ENCODE assay signal across 14 mouse cellular contexts in genomic region chr15:100635239-100635638, GRCm38 (mm10). TPM values are rescaled to one million over a fixed set of nuclear protein-coding genes. Genes with fewer than 3 reads are reported as not detected.
DNase-seq lines count a peak whose midpoint lies in the region; ATAC-seq and TF ChIP-seq lines count a peak whose summit lies in the region.
"Had no signal": no experiment of that assay in that cellular context is flagged by ENCODE, and none has a peak within 500 bp of the region (broad histone marks: within the 10 kb centered on the region; RNA-seq: fewer than 3 reads in every experiment).

No protein-coding gene starts in this region.

- H3K4me1 ChIP-seq in heart, embryonic 15.5 days (replicated peaks) = peaks cover 26% of the 10 kb centered on the region
- H3K4me1 ChIP-seq in lung, postnatal 0 days (ENCODE audit: insufficient read depth, low read depth, low read length) = peaks cover 3% of the 10 kb centered on the region; the same call in 1 of the 2 replicates
- peaks cover 14% of the 10 kb centered on the region for H3K4me1 ChIP-seq in intestine, embryonic 14.5 days (replicated peaks; ENCODE audit: control insufficient read depth, insufficient read depth, low read length)
- peaks cover 17% of the 10 kb centered on the region for H3K4me1 ChIP-seq in stomach, embryonic 16.5 days (ENCODE audit: control insufficient read depth, insufficient read depth, low read length)

- H3K4me2 ChIP-seq in heart, embryonic 15.5 days = peak overlapping the region; percentile 98
- H3K4me2 ChIP-seq in lung, postnatal 0 days (replicated peaks; ENCODE audit: low read depth, low read length) = peak overlapping the region; percentile 93
- H3K4me2 ChIP-seq in intestine, embryonic 14.5 days (ENCODE audit: low read length) = peak overlapping the region; percentile 65
- peak overlapping the region; percentile 87 for H3K4me2 ChIP-seq in stomach, embryonic 16.5 days (ENCODE audit: low read depth, low read length)

- H3K27ac ChIP-seq in heart, embryonic 15.5 days = no peak overlapping the region
- H3K27ac ChIP-seq in lung, postnatal 0 days (ENCODE audit: low read length) = peak overlapping the region; percentile 7; the same call in 1 of the 2 replicates
- H3K27ac ChIP-seq in intestine, embryonic 14.5 days (ENCODE audit: low read depth) = no peak overlapping the region
- H3K27ac ChIP-seq in stomach, embryonic 16.5 days (ENCODE audit: low read length) = peak overlapping the region; percentile 83
- H3K27ac ChIP-seq: forebrain, embryonic 10.5 days; hindbrain, postnatal 0 days had no signal

- TF ChIP-seq EP300 in lung, postnatal 0 days (IDR thresholded peaks at IDR 0.05) = no peak

- no peak for ATAC-seq in heart, embryonic 15.5 days (replicated peaks; ENCODE audit: insufficient number of reproducible peaks, insufficient read depth, low FRiP score, low read depth)
- ATAC-seq in lung, postnatal 0 days = no peak
- no peak for ATAC-seq in intestine, embryonic 14.5 days (replicated peaks; ENCODE audit: low FRiP score, low TSS enrichment, low read depth)
- no peak for ATAC-seq in stomach, embryonic 16.5 days (ENCODE audit: insufficient read depth, low FRiP score)
- ATAC-seq in megakaryocyte-erythroid progenitor cell, adult 5-6 weeks (replicated peaks; ENCODE audit: low FRiP score, low TSS enrichment, poor library complexity, severe bottlenecking) = no peak; the same call in 1 of the 2 replicates
- ATAC-seq: CD4-positive, CD25-positive, alpha-beta regulatory T cell, adult 4 months; hindbrain, postnatal 0 days had no signal

- H3K9me3 ChIP-seq in heart, embryonic 15.5 days (replicated peaks) = no peaks in the 10 kb centered on the region
- no peaks in the 10 kb centered on the region for H3K9me3 ChIP-seq in lung, postnatal 0 days (ENCODE audit: low read length)
- no peaks in the 10 kb centered on the region for H3K9me3 ChIP-seq in intestine, embryonic 14.5 days (ENCODE audit: control insufficient read depth, low read length)
- no peaks in the 10 kb centered on the region for H3K9me3 ChIP-seq in stomach, embryonic 16.5 days (replicated peaks; ENCODE audit: control insufficient read depth, low read length)
- H3K9me3 ChIP-seq: forebrain, embryonic 10.5 days had no signal

- H3K27me3 ChIP-seq in heart, embryonic 15.5 days = peaks cover 48% of the 10 kb centered on the region
- H3K27me3 ChIP-seq in lung, postnatal 0 days (replicated peaks; ENCODE audit: insufficient read depth, low read length) = no peaks in the 10 kb centered on the region
- H3K27me3 ChIP-seq in intestine, embryonic 14.5 days (replicated peaks; ENCODE audit: control insufficient read depth, insufficient read depth, low read length) = peaks cover 42% of the 10 kb centered on the region
- peaks cover 30% of the 10 kb centered on the region for H3K27me3 ChIP-seq in stomach, embryonic 16.5 days (ENCODE audit: control insufficient read depth, insufficient read depth, low read length)

- H3K9ac ChIP-seq in heart, embryonic 15.5 days = no peak overlapping the region
- no peak overlapping the region for H3K9ac ChIP-seq in lung, postnatal 0 days (replicated peaks; ENCODE audit: low read depth)
- H3K9ac ChIP-seq in intestine, embryonic 14.5 days (ENCODE audit: low read length) = no peak overlapping the region
- peak overlapping the region; percentile 78 for H3K9ac ChIP-seq in stomach, embryonic 16.5 days (ENCODE audit: low read length)

- peak overlapping the region; percentile 68; the same call in 1 of the 2 replicates for H3K4me3 ChIP-seq in heart, embryonic 15.5 days
- peak overlapping the region; percentile 67; the same call in 1 of the 2 replicates for H3K4me3 ChIP-seq in lung, postnatal 0 days (ENCODE audit: low read depth, low read length)
- H3K4me3 ChIP-seq in intestine, embryonic 14.5 days (ENCODE audit: low read depth, low read length) = peak overlapping the region; percentile 6; the same call in 1 of the 2 replicates
- peak overlapping the region; percentile 61 for H3K4me3 ChIP-seq in stomach, embryonic 16.5 days (replicated peaks; ENCODE audit: low read length)
- H3K4me3 ChIP-seq: myocyte had no signal

- no peak for TF ChIP-seq CTCF in lung, postnatal 0 days (IDR thresholded peaks at IDR 0.05)

- H3K36me3 ChIP-seq in heart, embryonic 15.5 days = no peaks in the 10 kb centered on the region
- H3K36me3 ChIP-seq in lung, postnatal 0 days (ENCODE audit: insufficient read depth, low read length) = no peaks in the 10 kb centered on the region
- H3K36me3 ChIP-seq in intestine, embryonic 14.5 days (ENCODE audit: control insufficient read depth, insufficient read depth, low read length) = no peaks in the 10 kb centered on the region
- H3K36me3 ChIP-seq in stomach, embryonic 16.5 days (ENCODE audit: control insufficient read depth, insufficient read depth, low read length) = no peaks in the 10 kb centered on the region
- H3K36me3 ChIP-seq: forebrain, embryonic 10.5 days had no signal

- intact Hi-C loops in heart, postnatal 10 days (cut with DNase I) = loop anchor here (5.0 kb wide), 1 partner anchor 47 kb away; no protein-coding TSS in a partner anchor

- 10% methylated on average over 9 of the region's 9 CpGs for WGBS in heart, embryonic 15.5 days
- WGBS in lung, postnatal 0 days = 15% methylated on average over 9 of the region's 9 CpGs
- 13% methylated on average over 9 of the region's 9 CpGs for WGBS in intestine, embryonic 14.5 days
- 10% methylated on average over 9 of the region's 9 CpGs for WGBS in stomach, embryonic 16.5 days

- DNase-seq in heart, postnatal 10 days = no peak
- peak; percentile 44 for DNase-seq in lung, postnatal 0 days (ENCODE audit: low spot score)
- DNase-seq in lung, postnatal 36 days = no peak
- no peak for DNase-seq in intestine, embryonic 14.5 days (ENCODE audit: low spot score)
- DNase-seq in embryo, embryonic 11 days = no peak
- DNase-seq: layer of hippocampus, postnatal 36 days; lung, postnatal 10 days had no signal

RNA-seq across cellular contexts. Expression of gene Smagp, which starts 1.5 kb away (rescaled TPM):
- 14.6 and 15.3 TPM in 2 replicates for polyA plus RNA-seq in heart, embryonic 15.5 days (2015; fragmentation: Nextera tagmentation; extraction: Ambion mirVana)
- 10 to 100 TPM; 20.5 to 25.8 TPM for total RNA-seq in heart, postnatal 10 days (2021)
- 65.6 and 71.8 TPM in 2 replicates for polyA plus RNA-seq in lung, postnatal 0 days (2015; fragmentation: Nextera tagmentation; extraction: Ambion mirVana)
- polyA plus RNA-seq in intestine, embryonic 14.5 days (2014; fragmentation: Nextera tagmentation; extraction: Ambion mirVana) = 31.1 and 36.2 TPM in 2 replicates
- polyA plus RNA-seq in stomach, embryonic 16.5 days (2015; fragmentation: Nextera tagmentation; extraction: Ambion mirVana) = 40.6 and 51.8 TPM in 2 replicates
- 3.3 and 4.4 TPM in 2 replicates for total RNA-seq in megakaryocyte-erythroid progenitor cell, adult 5-6 weeks (2014; fragmentation: Nextera tagmentation)
- 4.8 TPM in 1 of 2 replicates, not detected in the other for total RNA-seq in megakaryocyte-erythroid progenitor cell, adult 5-6 weeks (2017)
- polyA plus RNA-seq: CD4-positive, CD25-positive, alpha-beta regulatory T cell, adult 4 months had no signal

RNA-seq across cellular contexts. Expression of gene Dazap2, which starts 20.1 kb away (rescaled TPM):
- 201 and 225 TPM in 2 replicates for polyA plus RNA-seq in heart, embryonic 15.5 days (2015; fragmentation: Nextera tagmentation; extraction: Ambion mirVana)
- total RNA-seq in heart, postnatal 10 days (2021) = 100 to 1,000 TPM; 176 to 183 TPM
- 246 and 299 TPM in 2 replicates for polyA plus RNA-seq in lung, postnatal 0 days (2015; fragmentation: Nextera tagmentation; extraction: Ambion mirVana)
- polyA plus RNA-seq in intestine, embryonic 14.5 days (2014; fragmentation: Nextera tagmentation; extraction: Ambion mirVana) = 269 and 284 TPM in 2 replicates
- polyA plus RNA-seq in stomach, embryonic 16.5 days (2015; fragmentation: Nextera tagmentation; extraction: Ambion mirVana) = 194 and 213 TPM in 2 replicates
- 208 and 229 TPM in 2 replicates for total RNA-seq in megakaryocyte-erythroid progenitor cell, adult 5-6 weeks (2014; fragmentation: Nextera tagmentation)
- 148 and 159 TPM in 2 replicates for total RNA-seq in megakaryocyte-erythroid progenitor cell, adult 5-6 weeks (2017)

RNA-seq across cellular contexts. Expression of gene Bin2, which starts 34.1 kb away (rescaled TPM):
- polyA plus RNA-seq in heart, embryonic 15.5 days (2015; fragmentation: Nextera tagmentation; extraction: Ambion mirVana) = 2.6 and 9.4 TPM in 2 replicates
- total RNA-seq in heart, postnatal 10 days (2021) = 1 to 10 TPM; 1.4 to 2.2 TPM
- polyA plus RNA-seq in lung, postnatal 0 days (2015; fragmentation: Nextera tagmentation; extraction: Ambion mirVana) = 4.2 and 4.5 TPM in 2 replicates
- polyA plus RNA-seq in intestine, embryonic 14.5 days (2014; fragmentation: Nextera tagmentation; extraction: Ambion mirVana) = 5.7 and 6.4 TPM in 2 replicates
- polyA plus RNA-seq in stomach, embryonic 16.5 days (2015; fragmentation: Nextera tagmentation; extraction: Ambion mirVana) = 6.0 and 6.3 TPM in 2 replicates
- 33.2 and 37.0 TPM in 2 replicates for total RNA-seq in megakaryocyte-erythroid progenitor cell, adult 5-6 weeks (2014; fragmentation: Nextera tagmentation)
- total RNA-seq in megakaryocyte-erythroid progenitor cell, adult 5-6 weeks (2017) = 57.3 and 57.4 TPM in 2 replicates
- polyA plus RNA-seq: myocyte had no signal

RNA-seq across cellular contexts. Expression of gene Pou6f1, which starts 35.5 kb away (rescaled TPM):
- 4.3 and 5.1 TPM in 2 replicates for polyA plus RNA-seq in heart, embryonic 15.5 days (2015; fragmentation: Nextera tagmentation; extraction: Ambion mirVana)
- 10 to 100 TPM; 20.9 to 21.6 TPM for total RNA-seq in heart, postnatal 10 days (2021)
- polyA plus RNA-seq in lung, postnatal 0 days (2015; fragmentation: Nextera tagmentation; extraction: Ambion mirVana) = 6.4 and 7.6 TPM in 2 replicates
- 6.9 and 7.6 TPM in 2 replicates for polyA plus RNA-seq in intestine, embryonic 14.5 days (2014; fragmentation: Nextera tagmentation; extraction: Ambion mirVana)
- 3.5 and 5.3 TPM in 2 replicates for polyA plus RNA-seq in stomach, embryonic 16.5 days (2015; fragmentation: Nextera tagmentation; extraction: Ambion mirVana)
- 0.96 and 1.2 TPM in 2 replicates for total RNA-seq in megakaryocyte-erythroid progenitor cell, adult 5-6 weeks (2014; fragmentation: Nextera tagmentation)
- not detected in 2 replicates for total RNA-seq in megakaryocyte-erythroid progenitor cell, adult 5-6 weeks (2017)

RNA-seq across cellular contexts. Expression of gene Cela1, which starts 52.5 kb away (rescaled TPM):
- 1.4 and 2.2 TPM in 2 replicates for polyA plus RNA-seq in heart, embryonic 15.5 days (2015; fragmentation: Nextera tagmentation; extraction: Ambion mirVana)
- total RNA-seq in heart, postnatal 10 days (2021) = 1 to 10 TPM in 1 of 2 experiments, under 1 TPM in 1; 0.53 to 1.1 TPM
- 5.0 and 11.4 TPM in 2 replicates for polyA plus RNA-seq in lung, postnatal 0 days (2015; fragmentation: Nextera tagmentation; extraction: Ambion mirVana)
- polyA plus RNA-seq in intestine, embryonic 14.5 days (2014; fragmentation: Nextera tagmentation; extraction: Ambion mirVana) = 11.9 and 49.9 TPM in 2 replicates
- 250 and 388 TPM in 2 replicates for polyA plus RNA-seq in stomach, embryonic 16.5 days (2015; fragmentation: Nextera tagmentation; extraction: Ambion mirVana)
- 124 and 168 TPM in 2 replicates for total RNA-seq in megakaryocyte-erythroid progenitor cell, adult 5-6 weeks (2014; fragmentation: Nextera tagmentation)
- 87.7 and 112 TPM in 2 replicates for total RNA-seq in megakaryocyte-erythroid progenitor cell, adult 5-6 weeks (2017)

Comparison
In these comparisons a context has a peak if more than half of its experiments do, and no peak if none do; other contexts are left out.
1. H3K27ac ChIP-seq: peak in lung, postnatal 0 days (single experiment) and stomach, embryonic 16.5 days (single experiment); none in heart, embryonic 15.5 days (single experiment) and intestine, embryonic 14.5 days (single experiment).
2. H3K4me3 ChIP-seq: peak in every context shown above with its lines; median percentile 68 in heart, embryonic 15.5 days; 67 in lung, postnatal 0 days; 61 in stomach, embryonic 16.5 days; 6 in intestine, embryonic 14.5 days.
3. Peak in every context shown above with its lines, with median percentiles within 50 percentile points of each other: H3K4me2 ChIP-seq.